Mouse (Mus musculus) midbrain, postnatal 0 days (tissue): Measurements from ENCODE around the gene Rbms2. TPM values are rescaled to one million over a fixed set of nuclear protein-coding genes. Genes with fewer than 3 reads are reported as not detected.
"Not testable (repeated sequence)": the region's sequence is repeated elsewhere in the genome, so short reads cannot be mapped to it uniquely, and the experiment has no call there.

Experiments
- ATAC-seq: fragments of 200-750 bp; cut with Nextera tagmentation; 2 replicates; pipeline ENCODE4 v1.8.0; 2017; ENCODE audit warnings: moderate number of reproducible peaks, mild to moderate bottlenecking, moderate TSS enrichment, moderate library complexity; ENCODE audit not compliant: low FRiP score
- DNase-seq: peaks from one replicate; pipeline ENCODE4 v3.0.0-alpha.2; 2015; ENCODE audit warnings: low spot score
- H3K27ac ChIP-seq: fragments of 300-500 bp; sonication (generic); 2 replicates; pipeline ENCODE4 v1.5.1; 2014; ENCODE audit warnings: low read depth, mild to moderate bottlenecking, low read length, mixed read lengths
- H3K27me3 ChIP-seq: fragments of 300-500 bp; sonication (generic); 2 replicates; pipeline ENCODE4 v1.6.1; 2014; ENCODE audit warnings: low read length, control low read depth, mixed read lengths; ENCODE audit not compliant: insufficient read depth
- H3K36me3 ChIP-seq: fragments of 300-500 bp; sonication (generic); 2 replicates; pipeline ENCODE4 v1.6.1; 2014; ENCODE audit warnings: low read length, control low read depth, mixed read lengths; ENCODE audit not compliant: insufficient read depth
- H3K4me1 ChIP-seq: fragments of 300-500 bp; sonication (generic); 2 replicates; pipeline ENCODE4 v1.6.1; 2014; ENCODE audit warnings: mild to moderate bottlenecking, control low read depth, antibody characterized with exemption, low read length, mixed read lengths; ENCODE audit not compliant: insufficient read depth
- H3K4me2 ChIP-seq: fragments of 300-500 bp; sonication (generic); 2 replicates; pipeline ENCODE4 v1.6.1; 2014; ENCODE audit warnings: low read depth, mild to moderate bottlenecking, low read length, mixed read lengths; ENCODE audit not compliant: poor library complexity, severe bottlenecking
- H3K4me3 ChIP-seq: fragments of 300-500 bp; sonication (generic); 2 replicates; pipeline ENCODE4 v1.5.1; 2014; ENCODE audit warnings: low read depth, mild to moderate bottlenecking, low read length, moderate library complexity
- H3K9ac ChIP-seq: fragments of 300-500 bp; sonication (generic); replicated peaks from 2 replicates; pipeline ENCODE4 v1.6.1; 2014; ENCODE audit warnings: mild to moderate bottlenecking, low read length, moderate library complexity, mixed read lengths; ENCODE audit not compliant: poor library complexity, severe bottlenecking
- H3K9me3 ChIP-seq: fragments of 300-500 bp; sonication (generic); 2 replicates; pipeline ENCODE4 v1.6.1; 2016; ENCODE audit warnings: low read length, control low read depth
- CTCF ChIP-seq: IDR thresholded peaks from 2 replicates; pipeline ENCODE4 v1.5.1; 2016; ENCODE audit warnings: antibody characterized with exemption, mild to moderate bottlenecking
- WGBS: fragments of 180-500 bp; shearing (Covaris S2); extraction: QIAGEN DNeasy Blood & Tissue Kit; methylation state at CpG from one replicate; pipeline ENCODE4 v1.1.7; 2014; 5-methylcytosine and 5-hydroxymethylcytosine counted together
- polyA plus RNA-seq: library from polyadenylated mRNA; unstranded; fragments of >200 nt; fragmentation: Nextera tagmentation; extraction: Ambion mirVana; gene quantifications from 2 replicates; pipeline ENCODE4 v1.2.1, GENCODE M21; 2015
- total RNA-seq: library from RNA; depleted of rRNA; stranded (reverse); fragments of >200 nt; gene quantifications from 2 replicates; pipeline ENCODE4 v1.2.3, GENCODE M21; 2014

The Rbms2 gene
- total and polyA plus RNA-seq, 2 experiments from 2014 or later: 5.2 to 11.1 TPM

DNA sequence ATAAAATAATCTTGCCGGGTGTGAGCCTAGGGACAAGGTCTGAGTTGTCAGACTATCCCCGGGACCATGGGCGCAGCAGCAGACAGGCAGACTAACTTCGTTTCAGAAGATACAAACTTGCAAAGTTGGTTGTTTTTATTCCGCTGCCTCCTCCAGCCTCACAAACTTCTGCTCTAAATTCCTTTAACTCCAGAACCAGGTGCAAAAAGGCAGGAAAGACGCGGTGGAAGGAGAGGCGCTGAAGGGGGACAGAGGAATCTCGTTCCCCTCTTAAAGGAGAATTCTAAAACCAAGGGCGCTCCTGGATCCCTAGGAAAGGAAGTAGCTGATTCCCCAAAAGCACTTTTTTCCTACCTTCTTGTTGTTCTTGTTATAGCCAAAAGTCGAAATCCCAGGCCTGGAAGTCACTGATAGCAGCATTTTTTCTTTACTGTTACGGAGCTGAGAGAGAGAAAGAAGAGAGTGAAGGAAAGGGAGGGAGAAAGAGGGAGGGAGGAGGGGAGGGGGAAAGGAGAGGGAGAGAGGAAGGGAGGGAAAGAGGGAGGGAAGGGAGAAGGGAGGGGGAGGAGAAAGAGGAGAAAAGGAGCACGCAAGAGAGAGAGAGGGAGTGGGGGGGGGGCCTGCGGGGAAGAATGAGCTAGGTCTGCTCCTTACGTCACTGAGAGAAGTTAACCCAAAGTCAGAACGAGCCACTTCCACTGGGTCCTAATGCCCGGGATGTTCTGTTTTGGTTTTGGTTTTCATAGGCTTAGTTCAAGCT, 3.9 kb downstream of the Rbms2 start:
- peak overlapping the region; percentile 19; the same call in 1 of the 2 replicates for H3K27ac ChIP-seq
- no peaks in the 10 kb centered on the region for H3K9me3 ChIP-seq
- peak; percentile 68; the same call in 1 of the 2 replicates for ATAC-seq
- H3K9ac ChIP-seq: peak overlapping the region; percentile 52
- peaks cover 3% of the 10 kb centered on the region; the same call in 1 of the 2 replicates for H3K4me1 ChIP-seq
- H3K4me3 ChIP-seq: peak overlapping the region; percentile 42
- no peak for TF ChIP-seq CTCF
- no peaks in the 10 kb centered on the region for H3K36me3 ChIP-seq
- peak overlapping the region; percentile 55 for H3K4me2 ChIP-seq
- WGBS: under 1% methylated on average over 17 of the region's 17 CpGs
- H3K27me3 ChIP-seq: no peaks in the 10 kb centered on the region
- peak; percentile 85 for DNase-seq

DNA sequence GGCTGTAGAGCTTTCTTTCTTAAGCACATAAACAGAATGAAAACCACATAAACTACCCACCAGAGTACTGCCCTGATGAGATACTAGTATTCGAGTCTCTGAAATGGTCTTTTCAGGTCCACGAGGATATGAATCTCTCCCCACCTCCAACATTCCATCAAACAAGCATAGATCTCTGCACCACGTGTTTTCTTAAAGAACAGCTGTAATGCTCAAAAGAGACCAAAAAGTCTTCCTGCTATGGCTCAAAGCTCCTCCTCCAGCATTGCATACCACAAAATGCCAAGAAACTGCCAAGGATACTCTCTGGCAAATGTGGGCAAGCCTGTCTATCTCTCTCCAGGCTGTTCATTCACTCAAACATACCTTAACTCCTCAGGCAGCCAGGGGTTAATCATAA, 4.8 kb downstream of the Rbms2 start:
- DNase-seq (no peak), ATAC-seq (no peak)
- no peak for TF ChIP-seq CTCF
- peak overlapping the region; percentile 52 for H3K9ac ChIP-seq
- peak overlapping the region; percentile 42 for H3K4me3 ChIP-seq
- peak overlapping the region; percentile 55 for H3K4me2 ChIP-seq
- no peak overlapping the region for H3K27ac ChIP-seq
- no peaks in the 10 kb centered on the region for H3K27me3 ChIP-seq
- H3K4me1 ChIP-seq: peaks cover 3% of the 10 kb centered on the region; the same call in 1 of the 2 replicates
- H3K9me3 ChIP-seq: no peaks in the 10 kb centered on the region
- WGBS: 8% methylated on average over 3 of the region's 3 CpGs
- no peaks in the 10 kb centered on the region for H3K36me3 ChIP-seq

DNA sequence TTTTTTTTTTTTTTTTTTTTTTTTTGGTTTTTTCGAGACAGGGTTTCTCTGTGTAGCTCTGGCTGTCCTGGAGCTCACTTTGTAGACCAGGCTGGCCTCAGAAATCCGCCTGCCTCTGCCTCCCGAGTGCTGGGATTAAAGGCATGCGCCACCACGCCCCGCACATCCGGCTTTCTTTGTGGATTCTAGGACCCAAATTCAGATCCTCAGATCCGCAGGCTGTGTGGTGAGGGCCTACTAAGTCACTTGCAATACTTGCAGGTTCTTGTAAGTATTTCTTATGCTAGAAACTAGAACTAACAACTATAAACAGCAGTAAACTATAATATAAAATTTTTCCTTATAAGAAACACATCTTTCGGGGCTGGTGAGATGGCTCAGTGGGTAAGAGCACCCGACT, 8.7 kb downstream of the Rbms2 start:
- H3K9me3 ChIP-seq, H3K4me2 ChIP-seq, H3K36me3 ChIP-seq, ATAC-seq, H3K4me1 ChIP-seq, H3K4me3 ChIP-seq, H3K27me3 ChIP-seq, H3K9ac ChIP-seq, DNase-seq, H3K27ac ChIP-seq: not testable (repeated sequence)
- WGBS: 97% methylated on average over 10 of the region's 10 CpGs

DNA sequence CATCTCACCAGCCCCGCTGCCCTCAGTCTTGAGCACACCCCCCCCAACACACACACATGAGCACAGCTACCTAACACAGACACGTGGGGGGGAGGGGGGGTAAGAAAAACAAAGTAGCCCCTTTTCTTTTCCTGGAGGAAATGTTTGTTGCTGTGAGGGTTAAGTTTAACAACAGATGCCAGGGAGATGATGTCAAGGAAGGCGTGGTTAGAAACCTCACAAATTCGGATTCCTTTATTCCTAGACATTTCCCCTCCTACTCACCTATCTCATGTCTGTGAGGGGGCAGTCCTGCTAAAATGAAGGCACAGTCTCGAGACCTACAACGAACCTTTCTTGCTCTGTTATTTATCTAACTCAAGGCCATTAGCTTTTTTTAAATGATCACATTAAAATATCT, 13.0 kb downstream of the Rbms2 start:
- no peak for TF ChIP-seq CTCF
- Histone ChIP-seq H3K4me1 (no peaks in the 10 kb centered on the region), H3K4me2 (no peak overlapping the region), H3K9me3 (no peaks in the 10 kb centered on the region), H3K27me3 (no peaks in the 10 kb centered on the region), H3K36me3 (no peaks in the 10 kb centered on the region), H3K9ac (no peak overlapping the region), H3K27ac (no peak overlapping the region), H3K4me3 (no peak overlapping the region)
- ATAC-seq: no peak
- DNase-seq: no peak
- 62% methylated on average over 6 of the region's 6 CpGs for WGBS

DNA sequence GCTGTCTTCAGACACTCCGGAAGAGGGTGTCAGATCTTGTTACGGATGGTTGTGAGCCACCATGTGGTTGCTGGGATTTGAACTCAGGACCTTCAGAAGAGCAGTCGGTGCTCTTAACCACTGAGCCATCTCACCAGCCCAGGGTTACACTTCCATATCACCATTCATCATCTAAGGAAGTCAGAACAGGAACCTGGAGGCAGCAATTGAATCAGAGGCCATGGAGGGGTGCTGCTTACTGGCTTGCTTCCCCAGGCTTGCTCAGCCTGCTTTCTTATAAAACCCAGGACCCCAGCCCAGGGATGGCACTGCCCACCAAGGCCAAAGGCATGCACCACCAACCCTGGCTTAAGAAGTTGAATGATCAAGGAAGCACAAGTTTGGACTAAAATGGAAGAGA, 14.4 kb downstream of the Rbms2 start:
- H3K4me1 ChIP-seq, DNase-seq, H3K4me2 ChIP-seq, H3K27ac ChIP-seq, H3K9ac ChIP-seq, H3K36me3 ChIP-seq, H3K27me3 ChIP-seq, H3K9me3 ChIP-seq, H3K4me3 ChIP-seq, ATAC-seq: not testable (repeated sequence)
- 100% methylated on average over 1 of the region's 3 CpGs for WGBS

DNA sequence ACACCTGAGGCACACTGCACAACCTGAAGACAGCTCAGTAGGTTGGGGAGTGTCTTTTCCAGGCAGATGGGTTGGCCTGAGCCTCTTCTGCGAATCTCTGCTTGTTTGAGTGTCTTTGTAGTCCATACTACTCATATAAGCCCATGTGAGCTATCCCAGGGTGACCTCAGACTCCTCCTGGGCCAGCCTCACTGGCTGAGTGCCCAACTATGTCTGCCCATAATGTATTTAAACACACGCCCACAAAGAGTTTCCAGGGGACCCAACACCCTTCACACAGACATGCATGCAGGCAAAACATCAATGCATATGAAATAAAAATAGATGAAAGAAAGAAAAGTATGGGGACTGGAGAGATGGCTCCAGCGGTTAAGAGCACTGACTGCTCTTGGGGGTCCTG, 26.1 kb downstream of the Rbms2 start:
- 80% methylated on average over 3 of the region's 3 CpGs for WGBS
- Histone ChIP-seq H3K4me1 (no peaks in the 10 kb centered on the region), H3K36me3 (no peaks in the 10 kb centered on the region), H3K27me3 (no peaks in the 10 kb centered on the region), H3K4me2 (no peak overlapping the region), H3K9ac (no peak overlapping the region), H3K27ac (no peak overlapping the region), H3K9me3 (no peaks in the 10 kb centered on the region), H3K4me3 (no peak overlapping the region)
- no peak for ATAC-seq
- no peak for DNase-seq
- no peak for TF ChIP-seq CTCF
